Comparison of ENCODE assay signal across 27 mouse cellular contexts in genomic region chr15:21530804-21531203, GRCm38 (mm10).
DNase-seq lines count a peak whose midpoint lies in the region; ATAC-seq and TF ChIP-seq lines count a peak whose summit lies in the region.
"Had no signal": no experiment of that assay in that cellular context is flagged by ENCODE, and none has a peak within 500 bp of the region (broad histone marks: within the 10 kb centered on the region; RNA-seq: fewer than 3 reads in every experiment).

No protein-coding gene starts in this region.

- TF ChIP-seq POLR2A in MEL (IDR thresholded peaks at IDR 0.05; ENCODE audit: control insufficient read depth in 1 of 2, insufficient read depth in 1 of 2, low read depth in 1 of 2, low read length in 2 of 2, poor library complexity in 1 of 2) = no peak

- no peaks in the 10 kb centered on the region for H3K27me3 ChIP-seq in forebrain, postnatal 0 days (ENCODE audit: insufficient read depth, low read length)
- no peaks in the 10 kb centered on the region for H3K27me3 ChIP-seq in forebrain, embryonic 12.5 days
- no peaks in the 10 kb centered on the region for H3K27me3 ChIP-seq in MEL (ENCODE audit: control insufficient read depth in 1 of 2, insufficient read depth in 2 of 2, low read length in 2 of 2)
- H3K27me3 ChIP-seq: heart, embryonic 15.5 days; intestine, embryonic 15.5 days; limb, embryonic 15.5 days; midbrain, embryonic 12.5 days; neural tube, embryonic 13.5 days had no signal

- peak; percentile 57 for TF ChIP-seq RAD21 in MEL (IDR thresholded peaks at IDR 0.05; ENCODE audit: low read depth, low read length)

- H3K9me3 ChIP-seq in forebrain, postnatal 0 days (ENCODE audit: low read length) = no peaks in the 10 kb centered on the region
- no peaks in the 10 kb centered on the region for H3K9me3 ChIP-seq in forebrain, embryonic 12.5 days
- H3K9me3 ChIP-seq in MEL (replicated peaks; ENCODE audit: insufficient read depth, low read length) = no peaks in the 10 kb centered on the region
- H3K9me3 ChIP-seq: embryonic facial prominence, embryonic 10.5 days; heart, embryonic 15.5 days; intestine, embryonic 15.5 days; limb, embryonic 15.5 days; midbrain, embryonic 12.5 days; neural tube, embryonic 13.5 days had no signal

- no peaks in the 10 kb centered on the region for H3K36me3 ChIP-seq in forebrain, postnatal 0 days (ENCODE audit: insufficient read depth)
- no peaks in the 10 kb centered on the region for H3K36me3 ChIP-seq in forebrain, embryonic 12.5 days (replicated peaks)
- no peaks in the 10 kb centered on the region for H3K36me3 ChIP-seq in MEL (ENCODE audit: control insufficient read depth in 1 of 2, insufficient read depth in 2 of 2, low read length in 2 of 2)
- H3K36me3 ChIP-seq: embryonic facial prominence, embryonic 10.5 days; heart, embryonic 15.5 days; intestine, embryonic 15.5 days; limb, embryonic 15.5 days; midbrain, embryonic 12.5 days; neural tube, embryonic 13.5 days had no signal

- no peak for ATAC-seq in forebrain, postnatal 0 days
- ATAC-seq in forebrain, embryonic 12.5 days (ENCODE audit: low FRiP score) = no peak
- ATAC-seq: intestine, embryonic 15.5 days had no signal

- no peaks in the 10 kb centered on the region for H3K4me1 ChIP-seq in forebrain, postnatal 0 days (ENCODE audit: insufficient read depth)
- H3K4me1 ChIP-seq in forebrain, embryonic 12.5 days = no peaks in the 10 kb centered on the region
- H3K4me1 ChIP-seq in MEL (ENCODE audit: control insufficient read depth in 1 of 2, insufficient read depth in 2 of 2, low read length in 2 of 2) = no peaks in the 10 kb centered on the region; a peak in 1 of 4 replicates
- H3K4me1 ChIP-seq: embryonic facial prominence, embryonic 10.5 days; heart, embryonic 15.5 days; intestine, embryonic 15.5 days; limb, embryonic 15.5 days; midbrain, embryonic 12.5 days; neural tube, embryonic 13.5 days had no signal

- DNase-seq in forebrain, postnatal 0 days = peak; percentile 49
- no peak for DNase-seq in left cerebral cortex, adult 2 months (ENCODE audit: extremely low spot score in 1 of 2, low spot score in 2 of 2)
- no peak for DNase-seq in left cerebral cortex, adult 9 months (ENCODE audit: low spot score in 2 of 2)
- peak; percentile 12 for DNase-seq in 3T3-L1 (ENCODE audit: low read depth, low spot score)
- DNase-seq in MEL (ENCODE audit: low read depth, low spot score) = peak; percentile 28
- DNase-seq in retina, postnatal 1 day = no peak
- DNase-seq: adrenal gland, postnatal 14 days; B cell, adult 2 months; cerebellum, adult 9-10 months; gastrocnemius, postnatal 36 days; heart, postnatal 36 days; kidney, adult 9 months; kidney, postnatal 14 days; left cerebral cortex, postnatal 4 days; lung, embryonic 14.5 days; right cerebral cortex, adult 18-20 months; spleen, adult 18-20 months had no signal

- H3K79me2 ChIP-seq in MEL (ENCODE audit: control insufficient read depth, insufficient read depth, low read length, poor library complexity) = no peaks in the 10 kb centered on the region

- no peak overlapping the region for H3K4me3 ChIP-seq in forebrain, postnatal 0 days (ENCODE audit: low read depth, low read length)
- no peak overlapping the region for H3K4me3 ChIP-seq in forebrain, embryonic 12.5 days (replicated peaks)
- H3K4me3 ChIP-seq in left cerebral cortex, adult 2 months = no peak overlapping the region
- H3K4me3 ChIP-seq in MEL (ENCODE audit: control insufficient read depth in 1 of 2, insufficient read depth in 1 of 2, low read depth in 2 of 2, low read length in 2 of 2) = no peak overlapping the region
- H3K4me3 ChIP-seq: embryonic facial prominence, embryonic 10.5 days; heart, embryonic 15.5 days; intestine, embryonic 15.5 days; limb, embryonic 15.5 days; midbrain, embryonic 12.5 days; myocyte; neural tube, embryonic 13.5 days had no signal

- no peak overlapping the region for H3K27ac ChIP-seq in forebrain, postnatal 0 days (ENCODE audit: low read depth, low read length)
- H3K27ac ChIP-seq in forebrain, embryonic 12.5 days = no peak overlapping the region
- no peak overlapping the region for H3K27ac ChIP-seq in left cerebral cortex, adult 2 months
- H3K27ac ChIP-seq in MEL (ENCODE audit: control insufficient read depth, low read depth, low read length) = no peak overlapping the region
- H3K27ac ChIP-seq: embryonic facial prominence, embryonic 10.5 days; heart, embryonic 15.5 days; hindbrain, embryonic 14.5 days; intestine, embryonic 15.5 days; limb, embryonic 15.5 days; liver, embryonic 14.5 days; midbrain, embryonic 12.5 days; neural tube, embryonic 13.5 days had no signal

- no peak overlapping the region for H3K4me2 ChIP-seq in forebrain, postnatal 0 days (ENCODE audit: low read depth)
- no peak overlapping the region for H3K4me2 ChIP-seq in forebrain, embryonic 12.5 days
- H3K4me2 ChIP-seq: heart, embryonic 15.5 days; hindbrain, embryonic 14.5 days; intestine, embryonic 15.5 days; limb, embryonic 15.5 days; lung, embryonic 14.5 days; midbrain, embryonic 12.5 days; neural tube, embryonic 13.5 days had no signal

- TF ChIP-seq EP300 in MEL (IDR thresholded peaks at IDR 0.05; ENCODE audit: low read depth in 1 of 2, low read length in 2 of 2) = no peak

- peak; percentile 54 for TF ChIP-seq CTCF in forebrain, postnatal 0 days (IDR thresholded peaks at IDR 0.05; ENCODE audit: low read depth)
- peak; percentile 39 for TF ChIP-seq CTCF in left cerebral cortex, adult 2 months (IDR thresholded peaks at IDR 0.05)
- peak in 1 of 3 experiments; percentile 53; a peak in 2 of 6 replicates for TF ChIP-seq CTCF in MEL (IDR thresholded peaks at IDR 0.05 in 2 of 3, conservative IDR thresholded peaks at IDR 0.05 in 1 of 3; ENCODE audit: control insufficient read depth in 1 of 3, insufficient read depth in 1 of 3, low read depth in 2 of 3, low read length in 3 of 3, poor library complexity in 1 of 3, severe bottlenecking in 1 of 3)

- WGBS in forebrain, postnatal 0 days = 56% methylated on average over 4 of the region's 4 CpGs
- 69% methylated on average over 4 of the region's 4 CpGs for WGBS in forebrain, embryonic 12.5 days

- intact Hi-C loops in left cerebral cortex, adult 2 months (cut with DNase I) = no loop called here

- no peak overlapping the region for H3K9ac ChIP-seq in forebrain, postnatal 0 days
- H3K9ac ChIP-seq in forebrain, embryonic 12.5 days = no peak overlapping the region
- H3K9ac ChIP-seq in MEL (ENCODE audit: control insufficient read depth, low read depth, low read length, poor library complexity, severe bottlenecking) = no peak overlapping the region
- H3K9ac ChIP-seq: heart, embryonic 15.5 days; hindbrain, embryonic 14.5 days; intestine, embryonic 15.5 days; limb, embryonic 15.5 days; liver, embryonic 14.5 days; lung, embryonic 14.5 days; midbrain, embryonic 12.5 days; neural tube, embryonic 13.5 days had no signal

TF ChIP-seq in MEL, 35 proteins besides CTCF, POLR2A, EP300 and RAD21:
- TF ChIP-seq RCOR1 (IDR thresholded peaks at IDR 0.05; ENCODE audit: low read depth, low read length) = no peak
- TF ChIP-seq SMC3 (IDR thresholded peaks at IDR 0.05; ENCODE audit: low read depth, low read length) = peak; percentile 58

Comparison
In these comparisons a context has a peak if more than half of its experiments do, and no peak if none do; other contexts are left out.
1. DNase-seq: peak in forebrain, postnatal 0 days (single experiment), 3T3-L1 (single experiment) and MEL (single experiment); none in left cerebral cortex, adult 2 months (0 of 2), left cerebral cortex, adult 9 months (0 of 2) and retina, postnatal 1 day (single experiment).